Mouse (Mus musculus) brain, embryonic 14.5 days (tissue): Measurements from ENCODE around the gene Dnajc12.
"Not testable (repeated sequence)": the region's sequence is repeated elsewhere in the genome, so short reads cannot be mapped to it uniquely, and the experiment has no call there.

ENCODE experiments used
- CTCF ChIP-seq: fragments of 200-500 bp; IDR thresholded peaks from 2 replicates; pipeline ENCODE4 v1.5.1; 2012; ENCODE audit warnings: inconsistent platforms, mild to moderate bottlenecking, moderate library complexity, borderline replicate concordance; ENCODE audit not compliant: insufficient read depth, insufficient read length; ENCODE audit errors: extremely low read depth
- POLR2A ChIP-seq: fragments of 200-500 bp; IDR thresholded peaks from 2 replicates; pipeline ENCODE4 v1.6.1; 2012; ENCODE audit warnings: mild to moderate bottlenecking, inconsistent platforms, borderline replicate concordance; ENCODE audit not compliant: poor library complexity, insufficient read depth, insufficient read length, severe bottlenecking; ENCODE audit errors: extremely low read depth

- not testable (repeated sequence) for TF ChIP-seq CTCF, POLR2A
These were observed 31.1 kb upstream of the Dnajc12 start for GRCm38 (mm10) chr10:63351099-63351498.
